Comparison of ENCODE assay signal across 22 mouse cellular contexts in the genomic region with DNA sequence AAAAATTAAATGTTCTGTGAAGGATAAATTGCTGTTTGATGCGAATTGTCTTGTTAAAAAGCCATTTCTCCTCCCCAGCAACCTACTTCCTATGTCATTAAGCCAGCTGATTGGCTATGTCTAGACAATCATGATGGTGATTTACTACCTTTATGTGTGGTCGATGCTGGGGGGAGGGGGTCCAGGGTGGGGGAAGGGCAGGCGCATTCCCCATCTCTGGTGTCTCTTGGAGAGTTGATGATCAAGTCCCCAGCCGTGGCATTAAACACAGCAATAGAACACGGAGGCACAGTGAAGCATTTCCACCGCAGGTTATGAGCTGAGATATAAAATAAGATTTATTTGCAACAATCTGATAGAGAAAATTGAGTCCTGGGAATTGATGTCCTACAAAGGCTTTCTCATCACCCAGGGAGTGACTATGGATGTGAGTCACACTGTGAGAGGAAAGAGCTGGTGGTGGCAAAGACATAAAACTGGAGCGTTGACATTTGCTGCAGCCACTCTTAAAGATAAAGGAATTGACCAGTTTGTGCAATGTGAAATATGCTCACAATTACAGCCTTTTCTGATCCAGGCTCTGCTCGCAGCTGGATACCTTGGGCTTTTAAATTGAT. TPM values are rescaled to one million over a fixed set of nuclear protein-coding genes. Genes with fewer than 3 reads are reported as not detected.
DNase-seq lines count a peak whose midpoint lies in the region; ATAC-seq and TF ChIP-seq lines count a peak whose summit lies in the region.
"Had no signal": no experiment of that assay in that cellular context is flagged by ENCODE, and none has a peak within 500 bp of the region (broad histone marks: within the 10 kb centered on the region; RNA-seq: fewer than 3 reads in every experiment).

No protein-coding gene starts in this region.

- ATAC-seq in heart, embryonic 12.5 days (ENCODE audit: insufficient number of reproducible peaks, low FRiP score): no peak
- ATAC-seq in hindbrain, embryonic 15.5 days (ENCODE audit: low FRiP score, low read depth): 0 out of 2 replicates have a peak, but pooled peaks have one; percentile 28
- peak; percentile 89 for ATAC-seq in neural tube, embryonic 12.5 days (ENCODE audit: low FRiP score, low read depth)
- ATAC-seq in midbrain, postnatal 0 days (ENCODE audit: low FRiP score): no peak
- ATAC-seq: forebrain, embryonic 13.5 days; forebrain, postnatal 0 days; intestine, embryonic 15.5 days had no signal

- no peak for TF ChIP-seq EP300 in CH12.LX (IDR thresholded peaks at IDR 0.05; ENCODE audit: low read length)

- H3K36me3 ChIP-seq in heart, embryonic 12.5 days: no peaks in the 10 kb centered on the region
- H3K36me3 ChIP-seq in CH12.LX (replicated peaks in 1 of 2; ENCODE audit: control insufficient read depth in 1 of 2, insufficient read depth in 1 of 2, low read length in 1 of 2): no peaks in the 10 kb centered on the region
- no peaks in the 10 kb centered on the region for H3K36me3 ChIP-seq in hindbrain, embryonic 15.5 days
- no peaks in the 10 kb centered on the region for H3K36me3 ChIP-seq in neural tube, embryonic 12.5 days
- H3K36me3 ChIP-seq in midbrain, postnatal 0 days (ENCODE audit: insufficient read depth, low read length): no peaks in the 10 kb centered on the region
- H3K36me3 ChIP-seq: heart, embryonic 10.5 days; heart, embryonic 15.5 days; intestine, embryonic 15.5 days had no signal

- H3K4me2 ChIP-seq in heart, embryonic 12.5 days: no peak overlapping the region
- H3K4me2 ChIP-seq in CH12.LX (ENCODE audit: insufficient read depth, low read depth, poor library complexity, severe bottlenecking): peak overlapping the region; percentile 83
- no peak overlapping the region for H3K4me2 ChIP-seq in hindbrain, embryonic 15.5 days
- H3K4me2 ChIP-seq in neural tube, embryonic 12.5 days (replicated peaks): no peak overlapping the region
- no peak overlapping the region for H3K4me2 ChIP-seq in midbrain, postnatal 0 days (ENCODE audit: low read depth, low read length, poor library complexity, severe bottlenecking)
- H3K4me2 ChIP-seq: forebrain, embryonic 13.5 days; heart, embryonic 15.5 days; intestine, embryonic 15.5 days had no signal

- H3K4me3 ChIP-seq in heart, embryonic 12.5 days: no peak overlapping the region
- no peak overlapping the region for H3K4me3 ChIP-seq in CH12.LX (replicated peaks in 1 of 3; ENCODE audit: low read depth in 2 of 3, low read length in 2 of 3, poor library complexity in 1 of 3)
- H3K4me3 ChIP-seq in hindbrain, embryonic 15.5 days: no peak overlapping the region
- no peak overlapping the region for H3K4me3 ChIP-seq in neural tube, embryonic 12.5 days
- H3K4me3 ChIP-seq in midbrain, postnatal 0 days (ENCODE audit: low read depth, low read length): no peak overlapping the region
- H3K4me3 ChIP-seq: forebrain, embryonic 13.5 days; gastrocnemius, adult 2 months; heart, embryonic 10.5 days; heart, embryonic 15.5 days; intestine, embryonic 15.5 days had no signal

- peaks cover 6% of the 10 kb centered on the region for H3K4me1 ChIP-seq in heart, embryonic 12.5 days (replicated peaks)
- peaks cover 5 to 26% of the 10 kb centered on the region in 2 experiments; a peak in 2 of 4 replicates for H3K4me1 ChIP-seq in CH12.LX (ENCODE audit: control insufficient read depth in 1 of 2, insufficient read depth in 2 of 2)
- peaks cover 7% of the 10 kb centered on the region; the same call in 1 of the 2 replicates for H3K4me1 ChIP-seq in hindbrain, embryonic 15.5 days (replicated peaks)
- peaks cover 8% of the 10 kb centered on the region for H3K4me1 ChIP-seq in neural tube, embryonic 12.5 days
- 0 out of 2 replicates have a peak, but pooled peaks cover 3% of the 10 kb centered on the region for H3K4me1 ChIP-seq in midbrain, postnatal 0 days (ENCODE audit: insufficient read depth, low read length)
- H3K4me1 ChIP-seq: heart, embryonic 15.5 days had no signal

- H3K27me3 ChIP-seq in heart, embryonic 12.5 days (replicated peaks): no peaks in the 10 kb centered on the region
- H3K27me3 ChIP-seq in CH12.LX (replicated peaks): no peaks in the 10 kb centered on the region
- H3K27me3 ChIP-seq in hindbrain, embryonic 15.5 days: no peaks in the 10 kb centered on the region
- H3K27me3 ChIP-seq in neural tube, embryonic 12.5 days (replicated peaks): no peaks in the 10 kb centered on the region
- no peaks in the 10 kb centered on the region for H3K27me3 ChIP-seq in midbrain, postnatal 0 days (ENCODE audit: insufficient read depth, low read length)
- H3K27me3 ChIP-seq: forebrain, embryonic 13.5 days; heart, embryonic 15.5 days; intestine, embryonic 15.5 days had no signal

- in situ Hi-C loops in CH12.LX (cut with MboI; ENCODE audit: low pct_ligation_motif_present, low pct_unique_long_range_greater_than_20kb, low sequenced_read_pairs): no loop called here

- TF ChIP-seq RAD21 in CH12.LX (IDR thresholded peaks at IDR 0.05; ENCODE audit: low read depth, low read length): no peak

- no peak overlapping the region for H3K27ac ChIP-seq in heart, embryonic 12.5 days (ENCODE audit: poor library complexity, severe bottlenecking)
- no peak overlapping the region for H3K27ac ChIP-seq in CH12.LX (ENCODE audit: insufficient read depth, low read depth)
- no peak overlapping the region for H3K27ac ChIP-seq in hindbrain, embryonic 15.5 days (replicated peaks)
- H3K27ac ChIP-seq in neural tube, embryonic 12.5 days: no peak overlapping the region
- no peak overlapping the region for H3K27ac ChIP-seq in midbrain, postnatal 0 days (ENCODE audit: low read depth, low read length)
- H3K27ac ChIP-seq: forebrain, embryonic 13.5 days; gastrocnemius, adult 2 months; heart, embryonic 10.5 days; heart, embryonic 15.5 days; intestine, embryonic 15.5 days had no signal

- dilution Hi-C loops in CH12.LX (cut with MboI; ENCODE audit: extremely low pct_ligation_motif_present, extremely low pct_unique_long_range_greater_than_20kb, low sequenced_read_pairs): no loop called here

- peaks cover 5% of the 10 kb centered on the region; the same call in 1 of the 2 replicates for H3K9me3 ChIP-seq in heart, embryonic 12.5 days (replicated peaks)
- H3K9me3 ChIP-seq in CH12.LX (replicated peaks; ENCODE audit: low read length): no peaks in the 10 kb centered on the region
- H3K9me3 ChIP-seq in hindbrain, embryonic 15.5 days: no peaks in the 10 kb centered on the region
- H3K9me3 ChIP-seq in neural tube, embryonic 12.5 days: no peaks in the 10 kb centered on the region
- no peaks in the 10 kb centered on the region for H3K9me3 ChIP-seq in midbrain, postnatal 0 days (ENCODE audit: low read length)
- H3K9me3 ChIP-seq: forebrain, embryonic 13.5 days; heart, embryonic 10.5 days; heart, embryonic 15.5 days; intestine, embryonic 15.5 days had no signal

- no peak for TF ChIP-seq CTCF in CH12.LX (conservative IDR thresholded peaks at IDR 0.05 in 1 of 2, IDR thresholded peaks at IDR 0.05 in 1 of 2; ENCODE audit: low read depth in 2 of 2, low read length in 2 of 2)
- no peak for TF ChIP-seq CTCF in midbrain, postnatal 0 days (IDR thresholded peaks at IDR 0.05)

- no peak for TF ChIP-seq POLR2A in CH12.LX (IDR thresholded peaks at IDR 0.05; ENCODE audit: low read depth, low read length)

- DNase-seq in heart, adult 11 months: peak; percentile 56
- no peak for DNase-seq in CH12.LX (ENCODE audit: extremely low read depth)
- DNase-seq in cerebellum, adult 11 months: no peak
- no peak for DNase-seq in gastrocnemius, postnatal 4 days (ENCODE audit: low spot score in 2 of 2)
- no peak for DNase-seq in midbrain, postnatal 0 days (ENCODE audit: low spot score)
- DNase-seq: adrenal gland, postnatal 10 days; cerebellum, adult 18-20 months; cerebellum, adult 9-11 months; cerebellum, postnatal 36 days; forebrain, postnatal 0 days; gastrocnemius, adult 2 months; gastrocnemius, postnatal 25 days; heart, adult 18-20 months; heart, postnatal 14 days; kidney, adult 2 months had no signal

- no peaks in the 10 kb centered on the region for H3K79me2 ChIP-seq in CH12.LX (replicated peaks; ENCODE audit: control insufficient read depth, extremely low read depth, insufficient read depth, poor library complexity, severe bottlenecking)

- WGBS in heart, embryonic 12.5 days: 66% methylated on average over 8 of the region's 8 CpGs
- 68% methylated on average over 8 of the region's 8 CpGs for WGBS in hindbrain, embryonic 15.5 days
- WGBS in neural tube, embryonic 12.5 days: 55% methylated on average over 8 of the region's 8 CpGs
- WGBS in midbrain, postnatal 0 days: 81% methylated on average over 8 of the region's 8 CpGs

- H3K9ac ChIP-seq in heart, embryonic 12.5 days: no peak overlapping the region
- peak overlapping the region; percentile 45; the same call in 1 of the 2 replicates for H3K9ac ChIP-seq in CH12.LX (ENCODE audit: insufficient read depth, low read depth)
- no peak overlapping the region for H3K9ac ChIP-seq in hindbrain, embryonic 15.5 days
- H3K9ac ChIP-seq in neural tube, embryonic 12.5 days: no peak overlapping the region
- no peak overlapping the region for H3K9ac ChIP-seq in midbrain, postnatal 0 days (replicated peaks; ENCODE audit: low read length, poor library complexity, severe bottlenecking)
- H3K9ac ChIP-seq: forebrain, embryonic 13.5 days; forebrain, postnatal 0 days; heart, embryonic 15.5 days; intestine, embryonic 15.5 days had no signal

TF ChIP-seq in CH12.LX, 34 proteins besides CTCF, POLR2A, EP300 and RAD21:
- TF ChIP-seq CHD2 (IDR thresholded peaks at IDR 0.05; ENCODE audit: low read length) (peak; percentile 84), UBTF (IDR thresholded peaks at IDR 0.05; ENCODE audit: low read depth, low read length) (no peak)

RNA-seq across cellular contexts. Expression of a gene that starts 35.7 kb away (rescaled TPM):
- 37.8 and 39.0 TPM in 2 replicates for polyA plus RNA-seq in heart, embryonic 12.5 days (2016; fragmentation: Nextera tagmentation; extraction: Ambion mirVana)
- 35.1 and 40.2 TPM in 2 replicates for total RNA-seq in CH12.LX (2012; rRNA removed)
- 59.1 and 66.3 TPM in 2 replicates for total RNA-seq in CH12.LX (2014; rRNA removed)
- 37.0 and 43.1 TPM in 2 replicates for polyA plus RNA-seq in CH12.LX (2012; ENCODE audit: insufficient read length, low read depth)
- 17.9 and 19.3 TPM in 2 replicates for polyA plus RNA-seq in hindbrain, embryonic 15.5 days (2015; fragmentation: Nextera tagmentation; extraction: Ambion mirVana)
- 22.2 and 28.8 TPM in 2 replicates for polyA plus RNA-seq in neural tube, embryonic 12.5 days (2016; fragmentation: Nextera tagmentation; extraction: Ambion mirVana)
- 10 to 100 TPM; 31.5 to 38.2 TPM for total RNA-seq in gastrocnemius, postnatal 4 days (2021)
- 8.8 TPM in 2 replicates for total RNA-seq in midbrain, postnatal 0 days (2014; rRNA removed)
- 19.2 and 20.2 TPM in 2 replicates for polyA plus RNA-seq in midbrain, postnatal 0 days (2015; fragmentation: Nextera tagmentation; extraction: Ambion mirVana)

Comparison
In these comparisons a context has a peak if more than half of its experiments do, and no peak if none do; other contexts are left out.
1. ATAC-seq: peak in hindbrain, embryonic 15.5 days (single experiment) and neural tube, embryonic 12.5 days (single experiment); none in heart, embryonic 12.5 days (single experiment) and midbrain, postnatal 0 days (single experiment).